Mouse (Mus musculus) stomach, postnatal 0 days (tissue): Measurements from ENCODE around the gene Uap1.

Source experiments
- CTCF ChIP-seq: IDR thresholded peaks from 2 replicates; pipeline ENCODE4 v1.5.1; 2016; ENCODE audit warnings: antibody characterized with exemption, low read depth, mild to moderate bottlenecking, moderate library complexity
- EP300 ChIP-seq: optimal IDR thresholded peaks from 2 replicates; pipeline ENCODE3; 2016; ENCODE audit warnings: antibody characterized with exemption

GRCm38 (mm10) chr1:170175848-170176247, 1.1 kb upstream of the Uap1 start:
- TF ChIP-seq CTCF (no peak), EP300 (no peak)
